Mouse (Mus musculus) kidney, adult 2 months (tissue): ENCODE results near the gene Gpsm1. TPM values are rescaled to one million over a fixed set of nuclear protein-coding genes. Genes with fewer than 3 reads are reported as not detected.

Source experiments
- DNase-seq: peaks from one replicate; pipeline ENCODE4 v3.0.0; 2021
- H3K27ac ChIP-seq: fragments of 200-500 bp; 2 replicates; pipeline ENCODE4 v1.5.1; 2012; ENCODE audit warnings: low read depth, low read length, control low read depth, inconsistent platforms; ENCODE audit not compliant: insufficient read depth
- H3K27me3 ChIP-seq: fragments of 200-500 bp; replicated peaks from 2 replicates; pipeline ENCODE4 v1.6.1; 2012; ENCODE audit warnings: mild to moderate bottlenecking, moderate library complexity, low read length, inconsistent platforms; ENCODE audit not compliant: control insufficient read depth, insufficient read depth
- H3K36me3 ChIP-seq: fragments of 200-500 bp; 2 replicates; pipeline ENCODE4 v1.6.1; 2012; ENCODE audit warnings: mild to moderate bottlenecking, moderate library complexity, low read length, inconsistent platforms; ENCODE audit not compliant: control insufficient read depth, insufficient read depth
- H3K4me1 ChIP-seq: fragments of 200-500 bp; 2 replicates; pipeline ENCODE4 v1.6.1; 2011; ENCODE audit warnings: low read length; ENCODE audit not compliant: control insufficient read depth, insufficient read depth
- H3K4me3 ChIP-seq: fragments of 200-500 bp; 2 replicates; pipeline ENCODE4 v1.5.1; 2011; ENCODE audit warnings: mild to moderate bottlenecking, low read depth, low read length, control low read depth; ENCODE audit not compliant: insufficient read depth
- CTCF ChIP-seq: fragments of 200-500 bp; conservative IDR thresholded peaks from 2 replicates; pipeline ENCODE4 v1.5.1; 2011; ENCODE audit warnings: low read depth, mild to moderate bottlenecking, control low read depth, low read length, moderate library complexity, mixed read lengths; ENCODE audit not compliant: insufficient read depth, insufficient read length
- POLR2A ChIP-seq: fragments of 200-500 bp; IDR thresholded peaks from one replicate; pipeline ENCODE4 v1.6.1; 2011; ENCODE audit warnings: low read depth, low read length, control low read depth
- WGBS: fragments of 180-500 bp; shearing (Covaris S2); methylation state at CpG from one replicate; pipeline ENCODE4 v1.1.7; 2018; 5-methylcytosine and 5-hydroxymethylcytosine counted together
- polyA plus RNA-seq: library from polyadenylated mRNA; depleted of rRNA; stranded (reverse); fragments of >200 nt; gene quantifications from 2 replicates; pipeline ENCODE4 v1.2.3, GENCODE M21; 2012; rRNA removed

Gpsm1 gene
- polyA plus RNA-seq, 1 experiment: 9.3 TPM

DNA sequence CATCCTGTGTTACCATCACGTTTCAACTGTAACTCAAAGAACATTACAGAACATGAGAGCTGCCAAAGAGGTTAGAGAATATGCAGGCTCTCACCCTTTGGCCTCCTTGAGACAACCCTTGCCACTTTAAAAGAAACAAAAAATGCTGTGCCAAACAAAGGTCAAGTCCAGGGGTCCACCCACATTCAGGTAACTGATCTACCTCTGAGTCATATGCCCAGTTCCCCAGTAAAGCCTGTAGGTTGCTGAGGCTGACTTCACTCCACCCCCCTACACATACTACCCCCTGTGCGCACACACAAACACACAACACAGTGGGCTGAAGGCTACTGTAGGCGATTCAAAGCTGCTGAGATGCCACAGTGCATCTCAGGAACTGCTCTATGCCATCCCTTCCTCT, 72.4 kb downstream of the Gpsm1 start:
- no peak overlapping the region for H3K27ac ChIP-seq
- WGBS: 52% methylated on average over 3 of the region's 3 CpGs
- H3K36me3 ChIP-seq: peaks cover 5% of the 10 kb centered on the region
- peak; percentile 81 for DNase-seq
- peak overlapping the region; percentile 17; the same call in 1 of the 2 replicates for H3K4me3 ChIP-seq
- no peaks in the 10 kb centered on the region for H3K27me3 ChIP-seq
- TF ChIP-seq CTCF: no peak
- H3K4me1 ChIP-seq: peaks cover 9% of the 10 kb centered on the region; the same call in 1 of the 2 replicates

DNA sequence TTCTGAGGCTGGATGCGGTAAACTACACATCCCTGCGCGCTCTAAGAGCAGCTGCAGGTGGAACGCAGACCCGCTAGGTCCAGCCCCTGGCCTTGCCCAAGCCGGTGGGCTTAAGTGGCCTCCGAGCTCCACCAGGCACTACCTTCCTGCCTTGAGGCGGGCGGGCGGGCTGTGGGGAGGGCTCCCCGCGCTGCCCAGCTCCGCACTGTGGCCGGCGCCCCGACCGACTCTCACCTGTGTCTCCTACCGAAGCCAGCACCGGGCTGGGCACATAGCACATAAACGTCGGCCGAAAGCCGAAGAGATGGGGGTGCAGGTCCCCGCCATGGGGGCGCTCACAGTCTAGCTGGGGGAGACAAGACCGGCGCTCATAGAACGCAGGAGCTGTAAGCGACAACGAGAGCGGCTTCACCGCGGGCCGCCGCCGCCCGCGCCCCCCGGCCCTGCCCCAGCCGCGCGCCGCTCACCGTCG, 73.4 kb downstream of the Gpsm1 start:
- WGBS: under 1% methylated on average over 45 of the region's 45 CpGs
- TF ChIP-seq POLR2A (no peak), CTCF (no peak)
- Histone ChIP-seq H3K4me1 (peaks cover 9% of the 10 kb centered on the region; the same call in 1 of the 2 replicates), H3K27ac (peak overlapping the region; percentile 43), H3K27me3 (no peaks in the 10 kb centered on the region), H3K4me3 (peak overlapping the region; percentile 78), H3K36me3 (peaks cover 5% of the 10 kb centered on the region)
- no peak for DNase-seq

- Histone ChIP-seq H3K27me3 (no peaks in the 10 kb centered on the region), H3K4me1 (peaks cover 9% of the 10 kb centered on the region; the same call in 1 of the 2 replicates), H3K36me3 (peaks cover 5% of the 10 kb centered on the region), H3K27ac (peak within 1 kb of the TSS; percentile 43), H3K4me3 (peak within 1 kb of the TSS; percentile 78)
- WGBS: 1% methylated on average over 58 of the region's 60 CpGs
- peak; percentile 88 for DNase-seq
- no peak for TF ChIP-seq CTCF
- peak; percentile 20 for TF ChIP-seq POLR2A
Observed at GRCm38 (mm10) chr2:26389154-26389690, 73.9 kb downstream of the Gpsm1 start, which contains the start of the genes Entr1 and Pmpca. Entr1 (minus strand) TSS chr2:26389316. Pmpca (plus strand) TSS chr2:26389339.

- Histone ChIP-seq H3K4me1 (peaks cover 9% of the 10 kb centered on the region; the same call in 1 of the 2 replicates), H3K27me3 (no peaks in the 10 kb centered on the region), H3K4me3 (no peak overlapping the region), H3K36me3 (peaks cover 2% of the 10 kb centered on the region; the same call in 1 of the 2 replicates), H3K27ac (no peak overlapping the region)
- DNase-seq: no peak
- no peak for TF ChIP-seq CTCF
- TF ChIP-seq POLR2A: no peak
- 78% methylated on average over 3 of the region's 3 CpGs for WGBS
Observed at GRCm38 (mm10) chr2:26390954-26391353, 75.6 kb downstream of the Gpsm1 start.

DNA sequence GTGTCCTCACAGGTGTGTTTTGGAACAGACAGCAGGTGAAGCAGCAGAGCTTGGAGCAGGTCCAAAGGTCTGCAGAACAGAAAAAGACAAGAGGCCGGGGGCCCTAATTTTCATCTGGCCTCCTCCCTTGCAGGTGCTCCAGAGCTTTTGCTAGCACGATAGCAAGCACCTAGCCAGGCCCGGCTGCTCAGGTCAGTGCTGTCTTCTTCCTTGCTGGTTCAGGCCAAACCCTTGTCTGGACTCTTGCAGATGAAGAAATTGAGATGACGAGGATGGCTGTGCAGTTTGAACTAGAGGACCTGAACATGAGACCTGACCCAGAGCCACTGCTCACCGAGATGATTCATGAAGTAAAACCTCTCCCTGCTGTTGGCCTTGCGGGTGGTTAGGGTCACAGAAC, 76.3 kb downstream of the Gpsm1 start:
- TF ChIP-seq CTCF: no peak
- no peak for TF ChIP-seq POLR2A
- Histone ChIP-seq H3K4me3 (no peak overlapping the region), H3K4me1 (peaks cover 9% of the 10 kb centered on the region; the same call in 1 of the 2 replicates), H3K27me3 (no peaks in the 10 kb centered on the region), H3K36me3 (peaks cover 1% of the 10 kb centered on the region; the same call in 1 of the 2 replicates), H3K27ac (no peak overlapping the region)
- no peak for DNase-seq
- WGBS: 81% methylated on average over 6 of the region's 6 CpGs

Other genes starting within 250 kb of the Gpsm1 start
- gene Nacc2, start 192.3 kb upstream of the Gpsm1 start, polyA plus RNA-seq: 38.1 and 57.0 TPM in 2 replicates
- not detected in 2 replicates for gene Lhx3, start 107.2 kb upstream of the Gpsm1 start, polyA plus RNA-seq
- 15.3 and 16.5 TPM in 2 replicates for gene Qsox2, start 78.0 kb upstream of the Gpsm1 start, polyA plus RNA-seq
- gene Ccdc187, start 21.0 kb upstream of the Gpsm1 start, polyA plus RNA-seq: 0.02 and 0.12 TPM in 2 replicates
- gene Dnlz, start 36.6 kb downstream of the Gpsm1 start, polyA plus RNA-seq: 26.9 and 28.8 TPM in 2 replicates
- 2.1 and 2.5 TPM in 2 replicates for gene Card9, start 45.4 kb downstream of the Gpsm1 start, polyA plus RNA-seq
- gene Snapc4, start 65.1 kb downstream of the Gpsm1 start, polyA plus RNA-seq: 21.9 and 25.2 TPM in 2 replicates
- 102 and 110 TPM in 2 replicates for gene Entr1, start 73.8 kb downstream of the Gpsm1 start, polyA plus RNA-seq
- 50.6 and 54.0 TPM in 2 replicates for gene Pmpca, start 73.8 kb downstream of the Gpsm1 start, polyA plus RNA-seq
- 28.2 and 37.5 TPM in 2 replicates for gene Inpp5e, start 93.7 kb downstream of the Gpsm1 start, polyA plus RNA-seq
- 71.1 and 87.5 TPM in 2 replicates for gene Sec16a, start 129.7 kb downstream of the Gpsm1 start, polyA plus RNA-seq
- 16.1 and 17.7 TPM in 2 replicates for gene Notch1, start 201.1 kb downstream of the Gpsm1 start, polyA plus RNA-seq